Mouse (Mus musculus) lung, embryonic 14.5 days (tissue): ENCODE measurements at regions not wholly inside any gene's neighbourhood (a gene's known extent, or its start where the extent isn't known, plus 50 kb on each side); places are given as distances from the start of the nearest gene placed in this dataset.
A peak's percentile ranks its signal among the peaks of the same experiment; 100 is the strongest.

ENCODE experiments used
- ATAC-seq: fragments of 200-750 bp; cut with Nextera tagmentation; 2 replicates; pipeline ENCODE4 v1.8.0; 2017; ENCODE audit warnings: mild to moderate bottlenecking, moderate TSS enrichment, moderate library complexity; ENCODE audit not compliant: insufficient read depth
- DNase-seq: peaks from one replicate; pipeline ENCODE4 v3.0.0-alpha.2; 2015
- H3K27ac ChIP-seq: fragments of 300-500 bp; sonication (generic); 2 replicates; pipeline ENCODE4 v1.5.1; 2014; ENCODE audit warnings: low read depth, mild to moderate bottlenecking, moderate library complexity
- H3K27me3 ChIP-seq: fragments of 300-500 bp; sonication (generic); 2 replicates; pipeline ENCODE4 v1.6.1; 2014; ENCODE audit warnings: low read length, control low read depth; ENCODE audit not compliant: insufficient read depth
- H3K36me3 ChIP-seq: fragments of 300-500 bp; sonication (generic); 2 replicates; pipeline ENCODE4 v1.6.1; 2014; ENCODE audit warnings: control low read depth; ENCODE audit not compliant: insufficient read depth
- H3K4me1 ChIP-seq: fragments of 300-500 bp; sonication (generic); 2 replicates; pipeline ENCODE4 v1.6.1; 2014; ENCODE audit warnings: antibody characterized with exemption, control low read depth; ENCODE audit not compliant: insufficient read depth
- H3K4me2 ChIP-seq: fragments of 300-500 bp; sonication (generic); 2 replicates; pipeline ENCODE4 v1.6.1; 2014; ENCODE audit warnings: mild to moderate bottlenecking
- H3K4me3 ChIP-seq: fragments of 300-500 bp; sonication (generic); 2 replicates; pipeline ENCODE4 v1.5.1; 2014; ENCODE audit warnings: low read depth, low read length
- H3K9ac ChIP-seq: fragments of 300-500 bp; sonication (generic); 2 replicates; pipeline ENCODE4 v1.6.1; 2014
- H3K9me3 ChIP-seq: fragments of 300-500 bp; sonication (generic); 2 replicates; pipeline ENCODE4 v1.6.1; 2016; ENCODE audit warnings: low read depth, low read length, control low read depth
- CTCF ChIP-seq: IDR thresholded peaks from 2 replicates; pipeline ENCODE4 v1.5.1; 2016; ENCODE audit warnings: antibody characterized with exemption, low read depth
- WGBS: fragments of 180-500 bp; shearing (Covaris S2); extraction: QIAGEN DNeasy Blood & Tissue Kit; methylation state at CpG from one replicate; pipeline ENCODE4 v1.1.7; 2014; 5-methylcytosine and 5-hydroxymethylcytosine counted together

DNA sequence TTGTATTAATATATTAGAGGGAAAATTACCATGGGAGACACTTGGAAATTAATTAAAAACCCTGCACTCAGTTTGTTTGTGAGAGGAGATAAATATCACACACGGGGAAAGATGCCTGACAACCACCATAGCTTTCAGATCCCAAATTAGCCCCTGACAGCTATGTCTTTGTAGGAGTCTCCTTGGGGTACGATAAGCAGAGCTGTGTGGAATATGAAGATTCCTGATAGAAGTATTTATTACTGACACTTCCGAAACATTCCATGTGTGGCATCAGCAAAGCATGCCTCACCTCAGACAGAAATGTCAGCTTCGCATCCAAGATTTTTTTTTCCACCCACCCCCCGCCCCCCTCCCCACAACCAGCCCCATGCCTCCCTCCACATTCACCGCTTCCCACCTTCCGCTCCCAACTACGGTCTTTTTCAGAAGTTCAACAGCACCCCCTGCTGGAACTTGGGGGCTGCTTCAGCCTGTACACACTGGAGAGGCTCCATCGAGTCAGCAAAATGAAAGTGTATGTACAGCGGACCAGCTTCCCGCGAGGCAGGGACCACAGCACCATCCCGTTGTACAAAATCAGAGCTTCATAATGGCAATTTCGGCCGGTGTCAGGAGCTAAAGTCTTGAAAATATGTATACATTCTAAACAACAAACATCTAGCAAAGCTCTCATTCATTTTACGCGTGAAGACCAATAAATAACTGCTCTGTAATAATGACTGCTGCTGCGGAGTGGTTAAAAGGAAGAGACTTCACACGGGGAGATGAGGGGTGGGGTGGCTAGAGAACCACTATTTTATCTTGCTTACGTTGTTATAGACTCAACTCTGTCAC, 66.7 kb downstream of the Rwdd3 start:
- H3K36me3 ChIP-seq = no peaks in the 10 kb centered on the region
- no peak overlapping the region for H3K9ac ChIP-seq
- 23% methylated on average over 20 of the region's 20 CpGs for WGBS
- H3K4me1 ChIP-seq = no peaks in the 10 kb centered on the region
- H3K27me3 ChIP-seq = no peaks in the 10 kb centered on the region
- H3K9me3 ChIP-seq = no peaks in the 10 kb centered on the region
- no peak overlapping the region for H3K27ac ChIP-seq
- DNase-seq (peak; percentile 95), ATAC-seq (peak; percentile 98)
- H3K4me3 ChIP-seq = peak overlapping the region; percentile 28
- peak overlapping the region; percentile 52 for H3K4me2 ChIP-seq
- peak; percentile 87 for TF ChIP-seq CTCF

- H3K27ac ChIP-seq = no peak overlapping the region
- H3K4me1 ChIP-seq = no peaks in the 10 kb centered on the region
- WGBS = 76% methylated on average over 11 of the region's 11 CpGs
- H3K9me3 ChIP-seq = no peaks in the 10 kb centered on the region
- H3K36me3 ChIP-seq = no peaks in the 10 kb centered on the region
- H3K27me3 ChIP-seq = no peaks in the 10 kb centered on the region
- no peak for DNase-seq
- ATAC-seq = no peak
- no peak overlapping the region for H3K4me3 ChIP-seq
- no peak overlapping the region for H3K4me2 ChIP-seq
- H3K9ac ChIP-seq = no peak overlapping the region
- TF ChIP-seq CTCF = no peak
These were observed 68.6 kb downstream of the Rwdd3 start for GRCm38 (mm10) chr3:121102871-121103270.

- DNase-seq = no peak
- Histone ChIP-seq H3K36me3 (no peaks in the 10 kb centered on the region), H3K4me1 (no peaks in the 10 kb centered on the region), H3K4me3 (no peak overlapping the region), H3K4me2 (no peak overlapping the region), H3K27me3 (no peaks in the 10 kb centered on the region), H3K9me3 (no peaks in the 10 kb centered on the region), H3K9ac (no peak overlapping the region), H3K27ac (no peak overlapping the region)
- no peak for ATAC-seq
- WGBS = 91% methylated on average over 1 of the region's 1 CpGs
- no peak for TF ChIP-seq CTCF
These were observed 69.4 kb downstream of the Rwdd3 start for GRCm38 (mm10) chr3:121102120-121102519.

- Histone ChIP-seq H3K4me1 (no peaks in the 10 kb centered on the region), H3K27ac (no peak overlapping the region), H3K4me2 (no peak overlapping the region), H3K9me3 (no peaks in the 10 kb centered on the region), H3K9ac (no peak overlapping the region), H3K36me3 (no peaks in the 10 kb centered on the region), H3K27me3 (no peaks in the 10 kb centered on the region), H3K4me3 (no peak overlapping the region)
- TF ChIP-seq CTCF = no peak
- DNase-seq (no peak), ATAC-seq (no peak)
- WGBS = 73% methylated on average over 8 of the region's 8 CpGs
These were observed 71.2 kb downstream of the Rwdd3 start for GRCm38 (mm10) chr3:121100211-121100860.

DNA sequence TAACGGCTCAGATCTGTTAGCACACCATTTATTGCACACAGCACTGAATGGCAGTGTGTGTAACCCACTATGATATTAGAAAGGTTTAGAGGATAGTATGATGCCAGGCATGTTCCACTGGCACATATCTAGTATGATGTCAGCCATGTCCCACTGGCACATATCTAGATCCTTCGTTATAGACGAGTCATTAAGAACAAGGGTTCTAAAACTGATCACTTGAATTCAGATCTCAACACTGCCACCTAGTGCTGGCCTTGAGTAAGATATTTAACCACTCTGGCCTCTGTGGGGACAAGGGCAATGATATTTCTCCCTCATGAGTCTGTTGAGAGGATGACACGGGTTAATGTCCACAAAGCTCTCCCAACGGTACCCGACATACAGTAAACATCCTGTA, 78.0 kb downstream of the Rwdd3 start:
- DNase-seq = peak; percentile 82
- H3K4me1 ChIP-seq = no peaks in the 10 kb centered on the region
- H3K27ac ChIP-seq = no peak overlapping the region
- no peak overlapping the region for H3K4me3 ChIP-seq
- no peaks in the 10 kb centered on the region for H3K9me3 ChIP-seq
- H3K36me3 ChIP-seq = no peaks in the 10 kb centered on the region
- 21% methylated on average over 6 of the region's 6 CpGs for WGBS
- H3K27me3 ChIP-seq = no peaks in the 10 kb centered on the region
- ATAC-seq = peak; percentile 47
- H3K9ac ChIP-seq = no peak overlapping the region
- peak; percentile 62 for TF ChIP-seq CTCF
- no peak overlapping the region for H3K4me2 ChIP-seq

- WGBS = 55% methylated on average over 5 of the region's 5 CpGs
- H3K4me3 ChIP-seq = no peak overlapping the region
- no peak overlapping the region for H3K27ac ChIP-seq
- H3K4me2 ChIP-seq = no peak overlapping the region
- ATAC-seq (no peak), DNase-seq (no peak)
- no peak for TF ChIP-seq CTCF
- no peaks in the 10 kb centered on the region for H3K27me3 ChIP-seq
- H3K9ac ChIP-seq = no peak overlapping the region
- no peaks in the 10 kb centered on the region for H3K4me1 ChIP-seq
- no peaks in the 10 kb centered on the region for H3K36me3 ChIP-seq
- H3K9me3 ChIP-seq = no peaks in the 10 kb centered on the region
These were observed 82.8 kb downstream of the Rwdd3 start for GRCm38 (mm10) chr3:121088724-121089123.

DNA sequence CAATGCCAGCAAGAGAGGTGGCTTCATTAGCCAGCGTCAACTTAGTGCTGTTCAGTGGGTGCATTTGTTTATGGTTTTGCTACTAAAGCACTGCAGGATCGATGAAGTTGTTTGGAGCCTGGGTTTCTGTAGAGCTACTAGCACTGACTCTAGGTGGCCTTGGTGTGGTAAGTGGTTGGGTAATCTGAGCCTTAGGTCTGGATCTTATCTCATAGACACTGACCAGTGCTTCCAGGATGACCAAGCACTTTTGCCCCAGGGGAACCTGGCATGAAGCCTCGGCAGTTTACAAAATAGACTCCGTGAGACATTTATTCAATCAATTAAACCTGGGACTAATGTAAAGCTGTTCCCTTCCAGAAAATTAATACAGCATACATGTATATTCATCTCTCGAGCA, 102.8 kb downstream of the Rwdd3 start:
- Histone ChIP-seq H3K4me3 (no peak overlapping the region), H3K4me1 (no peaks in the 10 kb centered on the region), H3K36me3 (no peaks in the 10 kb centered on the region), H3K9ac (no peak overlapping the region), H3K27ac (no peak overlapping the region), H3K27me3 (no peaks in the 10 kb centered on the region), H3K4me2 (no peak overlapping the region), H3K9me3 (no peaks in the 10 kb centered on the region)
- DNase-seq (no peak), ATAC-seq (no peak)
- no peak for TF ChIP-seq CTCF
- 68% methylated on average over 5 of the region's 5 CpGs for WGBS
